Mouse (Mus musculus): ENCODE results near the gene Stub1.
A peak's percentile ranks its signal among the peaks of the same experiment; 100 is the strongest.

Gene Stub1

DNA sequence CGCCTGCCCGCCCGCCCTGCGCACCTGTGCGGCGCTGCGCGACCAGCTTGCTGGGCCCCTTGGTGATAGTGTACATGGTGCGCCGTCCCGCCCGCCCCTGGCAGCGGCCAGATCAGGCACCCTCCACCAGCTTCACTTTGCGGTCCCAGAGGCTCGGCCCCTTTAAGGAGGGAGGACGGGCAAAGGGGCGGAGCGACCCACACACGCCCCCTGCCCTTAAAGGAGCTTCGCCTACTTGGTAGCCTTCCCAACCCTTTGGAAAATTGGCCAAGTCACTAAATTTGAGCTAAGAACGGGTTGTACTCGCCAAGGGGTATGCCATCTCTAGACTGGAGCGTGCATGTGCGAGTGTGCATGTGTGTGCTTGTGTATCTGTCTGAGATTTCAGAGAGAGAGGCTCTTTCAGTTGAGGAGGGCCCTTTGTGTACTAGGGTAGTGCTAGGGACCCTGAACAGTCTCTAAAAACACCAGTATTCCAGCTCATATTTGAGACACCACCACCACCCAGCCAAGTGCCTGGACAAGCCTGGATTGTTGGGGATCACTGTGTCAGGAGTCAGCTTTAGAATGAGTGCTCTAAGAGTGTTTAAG lies 35.5 kb upstream of the Stub1 start, which contains the start of gene Mcrip2:
Gene Mcrip2 (minus strand): TSS at position 164 of the 591 bp plus-strand sequence.
- DNase-seq, result peak; percentile 88 to 92

- peak; percentile 57 to 59 for DNase-seq
Observed at GRCm38 (mm10) chr17:25867836-25868600, 34.8 kb upstream of the Stub1 start.

GRCm38 (mm10) chr17:25867509-25867835 lies 34.3 kb upstream of the Stub1 start:
- DNase-seq, result no peak

- no peak for DNase-seq
Observed at GRCm38 (mm10) chr17:25866172-25866571, 33.0 kb upstream of the Stub1 start.

DNA sequence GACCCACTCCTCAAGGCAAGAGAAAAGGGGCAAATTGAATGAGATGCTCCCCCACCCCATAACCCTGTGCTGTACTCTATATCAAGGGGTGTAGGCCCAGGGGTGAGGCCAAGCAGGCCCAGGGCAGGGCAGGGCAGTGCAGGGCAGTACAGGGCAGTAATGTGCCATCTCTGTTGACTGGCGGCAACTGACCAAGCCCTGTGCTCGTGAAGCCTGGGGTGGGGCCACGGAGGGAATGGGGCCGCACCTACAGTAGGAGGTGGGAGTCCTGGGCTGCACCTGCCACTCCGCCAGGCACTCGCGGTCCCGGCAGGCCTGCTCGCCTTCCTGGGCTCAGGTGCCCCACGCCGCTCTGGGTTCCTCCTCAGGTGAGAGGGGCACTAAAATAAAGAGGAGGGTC lies 32.1 kb upstream of the Stub1 start:
- no peak for DNase-seq

DNA sequence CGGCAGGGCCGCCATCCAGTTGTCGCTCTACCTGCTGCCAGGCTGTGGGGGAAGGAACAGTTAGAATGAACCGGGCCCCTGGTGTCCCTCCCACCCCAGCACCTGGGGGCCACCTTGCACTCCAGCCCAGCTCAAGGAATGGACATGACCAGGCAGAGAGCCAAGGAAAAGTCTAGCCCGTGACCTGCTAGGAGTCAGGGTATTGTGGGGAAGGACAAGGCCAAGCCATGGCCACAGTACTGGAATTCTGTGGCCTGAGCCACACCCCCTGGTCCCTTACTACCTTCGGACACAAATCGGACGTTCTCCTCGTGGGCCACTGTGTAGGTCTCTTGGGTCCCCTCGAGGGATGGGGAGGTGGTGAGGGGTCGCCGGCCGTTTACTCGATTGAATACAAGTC lies 31.1 kb upstream of the Stub1 start:
- DNase-seq, result no peak

DNA sequence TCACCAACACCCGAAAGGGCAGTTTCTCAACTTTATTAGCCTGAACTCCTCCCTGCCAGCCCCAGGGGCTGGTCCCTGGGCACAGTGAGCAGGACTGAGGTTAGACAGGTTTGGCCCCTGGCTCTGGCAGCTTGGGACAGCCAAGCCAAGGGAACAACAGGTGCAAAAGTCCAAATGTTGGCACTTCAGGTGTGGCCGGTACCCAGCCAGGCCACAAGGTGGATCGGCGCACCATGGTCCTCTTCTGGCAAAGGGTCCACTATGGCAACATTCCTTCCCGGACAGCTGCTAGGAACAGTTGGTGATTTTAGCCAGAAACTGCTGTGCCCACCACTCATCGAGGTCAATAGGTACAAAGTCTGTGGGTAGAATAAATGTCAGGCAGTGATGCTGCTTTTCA lies 30.5 kb upstream of the Stub1 start:
- DNase-seq, result no peak

GRCm38 (mm10) chr17:25861704-25862612 lies 28.8 kb upstream of the Stub1 start:
- no peak for DNase-seq

DNA sequence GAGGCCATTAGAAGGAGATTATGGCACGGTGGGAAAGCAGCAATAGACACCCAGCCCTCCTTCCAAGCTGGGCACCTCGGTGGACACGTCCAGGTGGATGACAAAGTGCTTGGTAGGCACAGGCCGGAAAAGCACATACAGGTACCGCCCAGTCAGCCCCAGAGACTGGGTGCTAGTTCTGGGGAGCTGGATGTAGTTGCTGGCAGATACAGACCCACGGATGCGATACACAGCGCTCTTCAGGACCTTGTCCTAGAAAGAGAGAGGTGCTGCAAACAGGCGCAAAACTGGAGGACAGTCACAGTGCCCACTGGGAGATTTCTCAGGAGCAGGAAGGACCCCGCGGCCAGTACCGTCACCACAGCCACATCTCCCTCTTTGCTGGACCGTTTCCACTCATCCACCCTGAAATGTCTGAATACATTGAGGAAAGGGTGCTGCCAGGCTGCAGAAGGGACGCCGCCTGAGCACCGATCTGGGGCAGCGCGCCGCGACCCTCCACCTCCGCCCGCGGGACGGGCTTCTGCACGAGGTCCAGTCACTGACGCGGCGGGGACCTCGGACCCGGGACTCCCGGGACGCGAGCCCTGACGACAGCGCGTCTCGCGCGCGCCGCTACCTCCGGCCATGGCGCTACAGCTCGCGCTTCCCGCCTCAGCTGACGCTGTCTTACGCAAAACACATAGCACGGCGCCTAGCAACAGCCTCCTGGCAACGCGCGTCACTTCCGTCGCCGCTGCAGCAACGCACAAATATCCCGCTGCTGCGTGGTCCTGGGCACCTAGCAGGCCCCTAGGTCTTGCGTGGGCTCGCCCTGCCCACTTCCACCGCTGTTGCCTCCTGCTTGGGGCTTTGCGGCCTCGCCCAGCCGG lies 27.9 kb upstream of the Stub1 start, which contains the start of gene Wdr90:
Gene Wdr90 (minus strand): TSS at position 670 of the 872 bp plus-strand sequence.
- DNase-seq, result peak; percentile 93 to 95

GRCm38 (mm10) chr17:25860229-25860628 lies 27.0 kb upstream of the Stub1 start:
- DNase-seq, result no peak

- peak; percentile 97 to 98 for DNase-seq
Observed at GRCm38 (mm10) chr17:25844396-25844901, 11.2 kb upstream of the Stub1 start, which contains the start of gene Rhot2. Rhot2 (minus strand) TSS chr17:25844851.

GRCm38 (mm10) chr17:25843636-25844395 lies 10.6 kb upstream of the Stub1 start:
- no peak for DNase-seq

GRCm38 (mm10) chr17:25843122-25843521 lies 9.9 kb upstream of the Stub1 start:
- DNase-seq, result no peak

DNA sequence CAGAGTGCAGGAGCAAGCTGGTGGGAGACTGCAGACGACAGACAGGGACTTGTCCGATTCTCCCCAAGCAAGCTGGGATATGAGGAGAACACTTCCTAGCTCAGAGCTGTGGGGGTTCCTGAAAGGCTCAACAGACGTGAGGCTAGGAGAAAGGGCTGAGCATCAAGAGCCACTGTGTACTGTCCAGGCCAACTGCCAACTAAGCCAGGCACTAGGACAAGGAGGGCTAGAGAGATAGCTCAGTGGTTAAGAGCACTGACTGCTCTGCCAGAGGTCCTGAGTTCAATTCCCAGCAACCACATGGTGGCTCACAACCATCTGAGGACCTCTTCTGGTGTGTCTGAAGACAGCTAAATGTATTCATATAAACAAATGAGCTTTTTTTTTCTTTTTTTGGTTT lies 9.3 kb upstream of the Stub1 start:
- no peak for DNase-seq

GRCm38 (mm10) chr17:25841117-25841880 lies 8.1 kb upstream of the Stub1 start, which contains the start of gene Gm20683:
Gm20683 (minus strand) TSS chr17:25841763.
- DNase-seq, result no peak

- DNase-seq, result no peak
Observed at GRCm38 (mm10) chr17:25840519-25840918, 7.3 kb upstream of the Stub1 start.

DNA sequence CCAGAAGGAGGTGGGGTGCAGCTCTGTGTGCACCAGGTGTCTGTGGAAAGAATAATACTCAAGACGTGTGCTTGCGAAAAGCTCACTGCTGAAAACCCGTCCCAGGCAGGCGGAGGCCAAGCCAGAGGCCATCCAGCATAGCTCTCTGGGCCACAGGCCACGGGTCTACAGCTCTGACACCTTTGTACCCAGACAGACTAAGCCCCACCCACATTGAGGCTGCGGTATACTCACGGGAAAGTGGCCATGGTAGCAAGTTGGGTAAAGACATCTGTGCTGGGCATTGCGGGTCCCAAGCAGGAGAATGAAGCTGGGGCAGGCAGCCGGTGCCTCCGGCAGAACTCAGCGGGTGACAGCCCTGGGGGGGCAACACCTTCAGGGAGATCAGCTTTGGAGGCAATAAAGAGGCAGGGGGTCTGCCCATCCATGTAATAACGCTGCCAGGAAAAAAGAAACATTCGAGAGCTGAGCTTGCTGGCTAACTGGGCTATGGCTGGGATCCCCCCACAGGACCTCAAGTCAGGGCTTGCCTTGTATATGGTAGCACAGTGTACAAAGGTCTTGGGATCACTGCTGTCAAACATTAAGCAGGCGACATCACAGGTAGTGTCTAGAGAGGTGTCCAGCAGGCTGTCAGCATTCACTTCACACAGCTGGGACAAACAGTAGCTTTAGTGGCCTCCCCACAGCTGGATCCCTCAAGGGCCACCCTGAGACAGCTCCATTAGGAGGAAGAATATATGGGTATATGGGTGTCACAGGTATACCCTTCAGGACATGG lies 6.4 kb upstream of the Stub1 start:
- DNase-seq, result no peak

- DNase-seq, result no peak
Observed at GRCm38 (mm10) chr17:25838904-25839303, 5.7 kb upstream of the Stub1 start.

DNA sequence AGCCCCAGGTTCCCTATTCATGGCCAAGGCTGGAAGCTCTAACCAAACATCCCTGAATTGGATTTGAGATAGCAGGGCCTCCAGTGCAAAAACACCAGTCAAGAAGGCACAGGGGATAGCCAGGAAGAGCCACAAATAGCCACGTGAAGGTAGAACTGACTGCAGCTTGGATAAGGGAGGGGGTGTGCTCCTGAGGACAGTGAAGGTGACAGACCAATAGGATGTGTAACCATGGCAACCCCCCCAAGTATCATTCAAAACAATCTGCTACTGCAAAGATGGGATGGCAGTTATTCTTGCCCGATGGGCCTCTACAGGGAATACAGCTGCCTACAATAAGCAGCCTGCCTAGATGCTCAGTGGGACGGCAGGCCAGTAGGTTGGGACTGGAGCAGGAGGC lies 4.3 kb upstream of the Stub1 start:
- no peak for DNase-seq

DNA sequence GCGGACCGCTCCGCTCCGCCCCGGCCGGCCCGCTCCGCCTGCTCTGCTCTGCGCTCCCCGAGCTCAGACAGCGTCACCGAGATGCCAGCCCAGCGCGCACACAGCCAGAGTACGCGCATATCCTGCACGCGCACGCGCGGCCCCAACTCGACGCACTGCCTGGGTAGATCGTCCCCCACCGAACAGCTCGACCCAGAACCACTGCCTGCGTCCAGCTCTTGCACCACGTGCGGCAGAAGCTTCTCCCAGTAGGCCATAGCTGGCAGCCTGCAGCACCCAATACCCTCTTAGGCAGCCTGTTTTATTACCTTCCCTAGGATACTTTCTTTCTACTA lies 3.8 kb upstream of the Stub1 start, which contains the start of gene Rhbdl1:
Gene Rhbdl1 (minus strand): TSS at position 220 of the 335 bp plus-strand sequence.
- peak; percentile 57 to 64 for DNase-seq
